Mouse (Mus musculus) MEL (cell line): ENCODE measurements at regions not wholly inside any gene's neighbourhood (a gene's known extent, or its start where the extent isn't known, plus 50 kb on each side); places are given as distances from the start of the nearest gene placed in this dataset.
A peak's percentile ranks its signal among the peaks of the same experiment; 100 is the strongest.

Source experiments
- DNase-seq: peaks from one replicate; pipeline ENCODE4 v3.0.0; 2011; ENCODE audit warnings: low read depth, low spot score
- H3K27ac ChIP-seq: 2 replicates; pipeline ENCODE4 v1.5.1; 2012; ENCODE audit warnings: low read depth, mild to moderate bottlenecking, control low read depth, low read length, moderate library complexity; ENCODE audit not compliant: control insufficient read depth
- H3K27me3 ChIP-seq, 2 experiments: fragments of 150-350 bp in 1 of 2; sonication (generic) in 1 of 2; 2 replicates each; pipeline ENCODE4 v1.6.1; 2012; ENCODE audit warnings: low read length in 2 of 2, mild to moderate bottlenecking in 2 of 2, improper control_type of control experiment in 1 of 2, moderate library complexity in 1 of 2; ENCODE audit not compliant: insufficient read depth in 2 of 2, control insufficient read depth in 1 of 2
- H3K36me3 ChIP-seq, 2 experiments: 2 replicates each; pipeline ENCODE4 v1.6.1; 2012 to 2014; ENCODE audit warnings: low read length in 2 of 2, improper control_type of control experiment in 1 of 2, inconsistent platforms in 1 of 2, mild to moderate bottlenecking in 1 of 2; ENCODE audit not compliant: insufficient read depth in 2 of 2, control insufficient read depth in 1 of 2
- H3K4me1 ChIP-seq, 2 experiments: fragments of 150-350 bp in 1 of 2; sonication (generic) in 1 of 2; 2 replicates each; pipeline ENCODE4 v1.6.1; 2012; ENCODE audit warnings: low read length in 2 of 2, improper control_type of control experiment in 1 of 2, mild to moderate bottlenecking in 1 of 2; ENCODE audit not compliant: insufficient read depth in 2 of 2, control insufficient read depth in 1 of 2
- H3K4me3 ChIP-seq, 2 experiments: fragments of 150-350 bp in 1 of 2; sonication (generic) in 1 of 2; 2 replicates each; pipeline ENCODE4 v1.5.1; 2012; ENCODE audit warnings: low read depth in 2 of 2, low read length in 2 of 2, mild to moderate bottlenecking in 2 of 2, moderate library complexity in 2 of 2, control low read depth in 1 of 2, improper control_type of control experiment in 1 of 2; ENCODE audit not compliant: control insufficient read depth in 1 of 2, insufficient read depth in 1 of 2
- H3K79me2 ChIP-seq: 2 replicates; pipeline ENCODE4 v1.6.1; 2012; ENCODE audit warnings: mild to moderate bottlenecking, low read length, moderate library complexity; ENCODE audit not compliant: control insufficient read depth, poor library complexity, insufficient read depth
- H3K9ac ChIP-seq: 2 replicates; pipeline ENCODE4 v1.6.1; 2012; ENCODE audit warnings: low read depth, mild to moderate bottlenecking, control low read depth, low read length, moderate library complexity; ENCODE audit not compliant: control insufficient read depth, poor library complexity, severe bottlenecking
- H3K9me3 ChIP-seq: fragments of 150-350 bp; sonication (generic); replicated peaks from 2 replicates; pipeline ENCODE4 v1.6.1; 2012; ENCODE audit warnings: mild to moderate bottlenecking, low read length, improper control_type of control experiment, moderate library complexity; ENCODE audit not compliant: insufficient read depth
- CHD1 ChIP-seq: IDR thresholded peaks from 2 replicates; pipeline ENCODE4 v1.6.1; 2012; ENCODE audit warnings: low read depth, mild to moderate bottlenecking, inconsistent platforms, low read length, improper control_type of control experiment
- ELF1 ChIP-seq: IDR thresholded peaks from 2 replicates; pipeline ENCODE4 v1.6.1; 2014; ENCODE audit warnings: low read depth, mild to moderate bottlenecking, inconsistent platforms, low read length, improper control_type of control experiment, moderate library complexity
- EP300 ChIP-seq, 2 experiments: IDR thresholded peaks; 2 replicates each; pipeline ENCODE4 v1.6.1; 2011; ENCODE audit warnings: improper control_type of control experiment in 2 of 2, low read length in 2 of 2, low read depth in 1 of 2, mild to moderate bottlenecking in 1 of 2
- GATA1 ChIP-seq: IDR thresholded peaks from 2 replicates; pipeline ENCODE4 v1.6.1; 2011; ENCODE audit warnings: low read depth, low read length, improper control_type of control experiment
- HCFC1 ChIP-seq: IDR thresholded peaks from 2 replicates; pipeline ENCODE4 v1.6.1; 2012; ENCODE audit warnings: low read depth, mild to moderate bottlenecking, inconsistent platforms, low read length, improper control_type of control experiment, moderate library complexity
- KAT2A ChIP-seq: conservative IDR thresholded peaks from 2 replicates; pipeline ENCODE4 v1.6.1; 2012; ENCODE audit warnings: low read depth, low read length, improper control_type of control experiment, inconsistent platforms
- MAFK ChIP-seq: IDR thresholded peaks from 2 replicates; pipeline ENCODE4 v1.6.1; 2011; ENCODE audit warnings: low read depth, mild to moderate bottlenecking, low read length, improper control_type of control experiment, borderline replicate concordance
- MEF2A ChIP-seq: IDR thresholded peaks from 2 replicates; pipeline ENCODE4 v1.6.1; 2014; ENCODE audit warnings: low read depth, mild to moderate bottlenecking, inconsistent platforms, low read length, improper control_type of control experiment; ENCODE audit not compliant: poor library complexity, insufficient replicate concordance, severe bottlenecking; ENCODE audit errors: extremely low read depth
- MYB ChIP-seq: IDR thresholded peaks from 2 replicates; pipeline ENCODE4 v1.6.1; 2011; ENCODE audit warnings: mild to moderate bottlenecking, low read depth, low read length, improper control_type of control experiment
- MYC ChIP-seq: IDR thresholded peaks from 2 replicates; pipeline ENCODE4 v1.6.1; 2011; ENCODE audit warnings: low read depth, mild to moderate bottlenecking, low read length, improper control_type of control experiment, moderate library complexity
- NELFE ChIP-seq: IDR thresholded peaks from 2 replicates; pipeline ENCODE4 v1.6.1; 2011; ENCODE audit warnings: low read depth, low read length, improper control_type of control experiment
- NRF1 ChIP-seq: IDR thresholded peaks from 2 replicates; pipeline ENCODE4 v1.6.1; 2014; ENCODE audit warnings: low read depth, mild to moderate bottlenecking, inconsistent platforms, low read length, improper control_type of control experiment, moderate library complexity; ENCODE audit not compliant: poor library complexity, insufficient read depth, severe bottlenecking
- POLR2A ChIP-seq, 2 experiments: IDR thresholded peaks; 2 replicates each; pipeline ENCODE4 v1.6.1; 2011 to 2012; ENCODE audit warnings: low read length in 2 of 2, mild to moderate bottlenecking in 2 of 2, control low read depth in 1 of 2, improper control_type of control experiment in 1 of 2, low read depth in 1 of 2, moderate library complexity in 1 of 2; ENCODE audit not compliant: control insufficient read depth in 1 of 2, insufficient read depth in 1 of 2, poor library complexity in 1 of 2
- POLR2AphosphoS5 ChIP-seq: IDR thresholded peaks from 2 replicates; pipeline ENCODE4 v1.6.1; 2012; ENCODE audit warnings: low read depth, borderline replicate concordance, mild to moderate bottlenecking, inconsistent platforms, low read length, moderate library complexity, mixed read lengths
- RAD21 ChIP-seq: IDR thresholded peaks from 2 replicates; pipeline ENCODE4 v1.6.1; 2011; ENCODE audit warnings: mild to moderate bottlenecking, low read depth, low read length, improper control_type of control experiment
- UBTF ChIP-seq: IDR thresholded peaks from 2 replicates; pipeline ENCODE4 v1.6.1; 2012; ENCODE audit warnings: low read depth, mild to moderate bottlenecking, inconsistent platforms, low read length, improper control_type of control experiment, moderate library complexity, borderline replicate concordance; ENCODE audit not compliant: insufficient read depth
- USF1 ChIP-seq: IDR thresholded peaks from 2 replicates; pipeline ENCODE4 v1.6.1; 2014; ENCODE audit warnings: low read depth, mild to moderate bottlenecking, inconsistent platforms, low read length, improper control_type of control experiment, moderate library complexity
- ZC3H11A ChIP-seq: IDR thresholded peaks from 2 replicates; pipeline ENCODE4 v1.6.1; 2012; ENCODE audit warnings: low read depth, mild to moderate bottlenecking, inconsistent platforms, low read length, improper control_type of control experiment
- ZMIZ1 ChIP-seq: IDR thresholded peaks from 2 replicates; pipeline ENCODE4 v1.6.1; 2012; ENCODE audit warnings: low read depth, mild to moderate bottlenecking, inconsistent platforms, low read length, improper control_type of control experiment, moderate library complexity

- TF ChIP-seq UBTF, result no peak
- no peak for TF ChIP-seq HCFC1
- TF ChIP-seq USF1, result no peak
- no peak for TF ChIP-seq MAFK
- TF ChIP-seq EP300 (IDR thresholded peaks at IDR 0.05; ENCODE audit: low read depth in 1 of 2, low read length in 2 of 2), result no peak
- TF ChIP-seq MYB, result no peak
- TF ChIP-seq POLR2AphosphoS5, result no peak
- no peak for TF ChIP-seq NRF1
- no peak for TF ChIP-seq RAD21
- TF ChIP-seq ELF1, result no peak
- TF ChIP-seq POLR2A (IDR thresholded peaks at IDR 0.05; ENCODE audit: control insufficient read depth in 1 of 2, insufficient read depth in 1 of 2, low read depth in 1 of 2, low read length in 2 of 2, poor library complexity in 1 of 2), result no peak
- TF ChIP-seq MYC, result no peak
- no peak for TF ChIP-seq MEF2A
- no peak for TF ChIP-seq ZMIZ1
- TF ChIP-seq ZC3H11A, result no peak
- TF ChIP-seq GATA1, result no peak
- TF ChIP-seq KAT2A, result no peak
- TF ChIP-seq NELFE, result no peak
- TF ChIP-seq CHD1, result no peak
- peak; percentile 13 for DNase-seq
- H3K4me1 ChIP-seq, result peaks cover 0 to 4% of the 10 kb centered on the region in 2 experiments; a peak in 2 of 4 replicates
- H3K27me3 ChIP-seq, result no peaks in the 10 kb centered on the region
- H3K9me3 ChIP-seq, result no peaks in the 10 kb centered on the region
- H3K36me3 ChIP-seq, result peaks cover 0 to 7% of the 10 kb centered on the region in 2 experiments; a peak in 2 of 4 replicates
- H3K4me3 ChIP-seq, result no peak overlapping the region
- H3K27ac ChIP-seq, result no peak overlapping the region
- H3K9ac ChIP-seq, result no peak overlapping the region
- H3K79me2 ChIP-seq, result no peaks in the 10 kb centered on the region
Measured at GRCm38 (mm10) chr15:15976788-15977187, 751.8 kb upstream of the Cdh9 start.
